Mouse (Mus musculus) cerebellum, postnatal 10 days (tissue): ENCODE data around the gene Arl4c.

ENCODE experiments used
- DNase-seq, 2 experiments: peaks; one replicate each; pipeline ENCODE4 v3.0.0; 2021; ENCODE audit warnings: mixed read lengths in 2 of 2

Arl4c gene

GRCm38 (mm10) chr1:88699856-88700791, 1.9 kb downstream of the Arl4c start:
- peak; percentile 40 to 48 for DNase-seq

- peak in 1 of 2 experiments; percentile 35 for DNase-seq
These were observed 2.6 kb downstream of the Arl4c start for GRCm38 (mm10) chr1:88699401-88699800.

- no peak for DNase-seq
These were observed 3.1 kb downstream of the Arl4c start for GRCm38 (mm10) chr1:88698926-88699325.

GRCm38 (mm10) chr1:88698131-88698530, 3.9 kb downstream of the Arl4c start:
- no peak for DNase-seq

GRCm38 (mm10) chr1:88696408-88696807, 5.6 kb downstream of the Arl4c start:
- peak in 1 of 2 experiments; percentile 25 for DNase-seq

- no peak for DNase-seq
These were observed 7.7 kb downstream of the Arl4c start for GRCm38 (mm10) chr1:88694353-88694752.

GRCm38 (mm10) chr1:88692293-88692827, 9.7 kb downstream of the Arl4c start:
- no peak for DNase-seq

- DNase-seq: no peak
These were observed 11.4 kb downstream of the Arl4c start for GRCm38 (mm10) chr1:88690601-88691000.

GRCm38 (mm10) chr1:88684765-88685164, 17.3 kb downstream of the Arl4c start:
- no peak for DNase-seq

GRCm38 (mm10) chr1:88681596-88681995, 20.4 kb downstream of the Arl4c start:
- no peak for DNase-seq

- DNase-seq: no peak
These were observed 21.2 kb downstream of the Arl4c start for GRCm38 (mm10) chr1:88680804-88681203.

- DNase-seq: no peak
These were observed 23.7 kb downstream of the Arl4c start for GRCm38 (mm10) chr1:88678231-88678739.

- DNase-seq: no peak
These were observed 31.2 kb downstream of the Arl4c start for GRCm38 (mm10) chr1:88670807-88671206.

GRCm38 (mm10) chr1:88668846-88669810, 32.9 kb downstream of the Arl4c start:
- no peak for DNase-seq

- no peak for DNase-seq
These were observed 33.7 kb downstream of the Arl4c start for GRCm38 (mm10) chr1:88668353-88668752.

- no peak for DNase-seq
These were observed 37.4 kb downstream of the Arl4c start for GRCm38 (mm10) chr1:88664623-88665022.

GRCm38 (mm10) chr1:88662736-88663135, 39.3 kb downstream of the Arl4c start:
- DNase-seq: no peak

- DNase-seq: no peak
These were observed 40.8 kb downstream of the Arl4c start for GRCm38 (mm10) chr1:88661209-88661608.

GRCm38 (mm10) chr1:88658290-88658857, 43.6 kb downstream of the Arl4c start:
- peak; percentile 73 to 76 for DNase-seq

GRCm38 (mm10) chr1:88656096-88656480, 45.9 kb downstream of the Arl4c start:
- no peak for DNase-seq

- DNase-seq: no peak
These were observed 46.4 kb downstream of the Arl4c start for GRCm38 (mm10) chr1:88655473-88656095.
